Mouse (Mus musculus) ES-E14 (cell line): Measurements from ENCODE around the gene Zfp92.

ENCODE experiments used
- CHD2 ChIP-seq: IDR thresholded peaks from 2 replicates; pipeline ENCODE4 v1.6.1; 2014; ENCODE audit warnings: mild to moderate bottlenecking, low read depth, low read length, inconsistent platforms
- ZNF384 ChIP-seq: IDR thresholded peaks from 2 replicates; pipeline ENCODE4 v1.6.1; 2012; ENCODE audit warnings: low read depth, low read length, inconsistent platforms

- TF ChIP-seq CHD2 (no peak), ZNF384 (no peak)
Measured at GRCm38 (mm10) chrX:73384419-73384818, 26.5 kb upstream of the Zfp92 start.
